Mouse (Mus musculus) hindlimb bud, embryonic 11.5 days (tissue): ENCODE results near the gene Wipi1.

Experiments used
- DNase-seq: peaks from one replicate; pipeline ENCODE4 v3.0.0-alpha.2; 2012; ENCODE audit warnings: low read depth, low spot score; ENCODE audit errors: extremely low spot score

Gene Wipi1

GRCm38 (mm10) chr11:109545265-109545664 is 66.5 kb downstream of the Wipi1 start:
- no peak for DNase-seq

GRCm38 (mm10) chr11:109544432-109544831 is 67.3 kb downstream of the Wipi1 start:
- no peak for DNase-seq

GRCm38 (mm10) chr11:109543466-109543865 is 68.3 kb downstream of the Wipi1 start:
- DNase-seq: no peak

- no peak for DNase-seq
Measured at GRCm38 (mm10) chr11:109539290-109539689, 72.5 kb downstream of the Wipi1 start.

- DNase-seq: no peak
Measured at GRCm38 (mm10) chr11:109536939-109537338, 74.8 kb downstream of the Wipi1 start.

GRCm38 (mm10) chr11:109535966-109536365 is 75.8 kb downstream of the Wipi1 start:
- no peak for DNase-seq

GRCm38 (mm10) chr11:109530030-109530429 is 81.7 kb downstream of the Wipi1 start:
- no peak for DNase-seq

- DNase-seq: no peak
Measured at GRCm38 (mm10) chr11:109525571-109525970, 86.2 kb downstream of the Wipi1 start.

- no peak for DNase-seq
Measured at GRCm38 (mm10) chr11:109524869-109525268, 86.9 kb downstream of the Wipi1 start.
